Mouse (Mus musculus) hindbrain, postnatal 0 days (tissue): ENCODE data around the gene Zkscan7. TPM values are rescaled to one million over a fixed set of nuclear protein-coding genes. Genes with fewer than 3 reads are reported as not detected.

Experiments used
- ATAC-seq: fragments of 200-750 bp; cut with Nextera tagmentation; 2 replicates; pipeline ENCODE4 v1.8.0; 2017; ENCODE audit warnings: mild to moderate bottlenecking, moderate TSS enrichment, moderate library complexity
- DNase-seq: peaks from one replicate; pipeline ENCODE4 v3.0.0-alpha.2; 2015; ENCODE audit warnings: low spot score
- H3K27ac ChIP-seq: fragments of 300-500 bp; sonication (generic); 2 replicates; pipeline ENCODE4 v1.5.1; 2014; ENCODE audit warnings: mild to moderate bottlenecking
- H3K27me3 ChIP-seq: fragments of 300-500 bp; sonication (generic); 2 replicates; pipeline ENCODE4 v1.6.1; 2014; ENCODE audit warnings: low read length, mixed read lengths; ENCODE audit not compliant: insufficient read depth
- H3K36me3 ChIP-seq: fragments of 300-500 bp; sonication (generic); 2 replicates; pipeline ENCODE4 v1.6.1; 2014; ENCODE audit warnings: low read length, mixed read lengths; ENCODE audit not compliant: insufficient read depth
- H3K4me1 ChIP-seq: fragments of 300-500 bp; sonication (generic); 2 replicates; pipeline ENCODE4 v1.6.1; 2014; ENCODE audit warnings: antibody characterized with exemption, low read length, mixed read lengths; ENCODE audit not compliant: insufficient read depth
- H3K4me2 ChIP-seq: fragments of 300-500 bp; sonication (generic); 2 replicates; pipeline ENCODE4 v1.6.1; 2014; ENCODE audit warnings: low read depth, mild to moderate bottlenecking, low read length, moderate library complexity, mixed read lengths
- H3K4me3 ChIP-seq: fragments of 300-500 bp; sonication (generic); 2 replicates; pipeline ENCODE4 v1.5.1; 2014; ENCODE audit warnings: low read length
- H3K9ac ChIP-seq: fragments of 300-500 bp; sonication (generic); replicated peaks from 2 replicates; pipeline ENCODE4 v1.6.1; 2014; ENCODE audit warnings: mild to moderate bottlenecking, low read length, moderate library complexity, mixed read lengths
- H3K9me3 ChIP-seq: fragments of 300-500 bp; sonication (generic); 2 replicates; pipeline ENCODE4 v1.6.1; 2016; ENCODE audit warnings: low read length, mixed read lengths
- CTCF ChIP-seq: IDR thresholded peaks from 2 replicates; pipeline ENCODE4 v1.5.1; 2016; ENCODE audit warnings: antibody characterized with exemption, control low read depth, low read depth
- WGBS: fragments of 180-500 bp; shearing (Covaris S2); extraction: QIAGEN DNeasy Blood & Tissue Kit; methylation state at CpG from one replicate; pipeline ENCODE4 v1.1.7; 2014; 5-methylcytosine and 5-hydroxymethylcytosine counted together
- polyA plus RNA-seq: library from polyadenylated mRNA; unstranded; fragments of >200 nt; fragmentation: Nextera tagmentation; extraction: Ambion mirVana; gene quantifications from 2 replicates; pipeline ENCODE4 v1.2.1, GENCODE M21; 2015
- total RNA-seq: library from RNA; depleted of rRNA; stranded (reverse); fragments of >200 nt; gene quantifications from 2 replicates; pipeline ENCODE4 v1.2.3, GENCODE M21; 2014; rRNA removed

The Zkscan7 gene
- total and polyA plus RNA-seq, 2 experiments from 2014 or later, result 1.9 to 6.3 TPM

- 5% methylated on average over 54 of the region's 54 CpGs for WGBS
- H3K36me3 ChIP-seq, result 0 out of 2 replicates have a peak, but pooled peaks cover 8% of the 10 kb centered on the region
- H3K27me3 ChIP-seq, result no peaks in the 10 kb centered on the region
- DNase-seq, result peak; percentile 87
- no peak for TF ChIP-seq CTCF
- no peaks in the 10 kb centered on the region; the same call in 1 of the 2 replicates for H3K9me3 ChIP-seq
- H3K4me1 ChIP-seq, result no peaks in the 10 kb centered on the region; the same call in 1 of the 2 replicates
- peak; percentile 95 for ATAC-seq
- peak overlapping the region; percentile 63 for H3K9ac ChIP-seq
- H3K4me3 ChIP-seq, result peak overlapping the region; percentile 74
- peak overlapping the region; percentile 95 for H3K4me2 ChIP-seq
- peak overlapping the region; percentile 41; the same call in 1 of the 2 replicates for H3K27ac ChIP-seq
Observed at GRCm38 (mm10) chr9:122886372-122887179, 1.1 kb downstream of the Zkscan7 start.

GRCm38 (mm10) chr9:122901047-122901446 lies 15.6 kb downstream of the Zkscan7 start:
- Histone ChIP-seq H3K4me1 (peaks cover 4% of the 10 kb centered on the region; the same call in 1 of the 2 replicates), H3K9me3 (no peaks in the 10 kb centered on the region), H3K27me3 (no peaks in the 10 kb centered on the region), H3K36me3 (peaks cover under 1% of the 10 kb centered on the region; the same call in 1 of the 2 replicates), H3K4me3 (no peak overlapping the region), H3K4me2 (no peak overlapping the region), H3K9ac (no peak overlapping the region), H3K27ac (no peak overlapping the region)
- DNase-seq, result no peak
- ATAC-seq, result no peak
- no peak for TF ChIP-seq CTCF
- 96% methylated on average over 2 of the region's 2 CpGs for WGBS

GRCm38 (mm10) chr9:122902717-122903535 lies 17.4 kb downstream of the Zkscan7 start:
- no peaks in the 10 kb centered on the region for H3K9me3 ChIP-seq
- H3K4me2 ChIP-seq, result peak overlapping the region; percentile 78
- TF ChIP-seq CTCF, result no peak
- 13% methylated on average over 32 of the region's 32 CpGs for WGBS
- H3K4me1 ChIP-seq, result peaks cover 4% of the 10 kb centered on the region; the same call in 1 of the 2 replicates
- H3K27ac ChIP-seq, result peak overlapping the region; percentile 65
- DNase-seq (peak; percentile 89), ATAC-seq (peak; percentile 99)
- peak overlapping the region; percentile 61 for H3K9ac ChIP-seq
- no peaks in the 10 kb centered on the region for H3K36me3 ChIP-seq
- H3K4me3 ChIP-seq, result peak overlapping the region; percentile 47
- H3K27me3 ChIP-seq, result no peaks in the 10 kb centered on the region

- no peak for TF ChIP-seq CTCF
- H3K27me3 ChIP-seq, result no peaks in the 10 kb centered on the region
- peak overlapping the region; percentile 68 for H3K4me2 ChIP-seq
- H3K27ac ChIP-seq, result no peak overlapping the region
- H3K9ac ChIP-seq, result peak overlapping the region; percentile 86
- ATAC-seq (no peak), DNase-seq (no peak)
- 18% methylated on average over 3 of the region's 3 CpGs for WGBS
- no peaks in the 10 kb centered on the region for H3K9me3 ChIP-seq
- H3K36me3 ChIP-seq, result peaks cover 26% of the 10 kb centered on the region
- peak overlapping the region; percentile 80 for H3K4me3 ChIP-seq
- peaks cover 6% of the 10 kb centered on the region; the same call in 1 of the 2 replicates for H3K4me1 ChIP-seq
Observed at GRCm38 (mm10) chr9:122922436-122922835, 37.0 kb downstream of the Zkscan7 start.

- ATAC-seq (peak; percentile 99), DNase-seq (peak; percentile 93)
- H3K9me3 ChIP-seq, result no peaks in the 10 kb centered on the region
- H3K4me2 ChIP-seq, result peak within 1 kb of the TSS; percentile 68
- H3K9ac ChIP-seq, result peak within 1 kb of the TSS; percentile 86
- TF ChIP-seq CTCF, result peak; percentile 5; the same call in 1 of the 2 replicates
- peak within 1 kb of the TSS; percentile 80 for H3K4me3 ChIP-seq
- H3K36me3 ChIP-seq, result peaks cover 31% of the 10 kb centered on the region
- WGBS, result under 1% methylated on average over 43 of the region's 43 CpGs
- no peaks in the 10 kb centered on the region for H3K27me3 ChIP-seq
- H3K4me1 ChIP-seq, result peaks cover 6% of the 10 kb centered on the region; the same call in 1 of the 2 replicates
- H3K27ac ChIP-seq, result peak within 1 kb of the TSS; percentile 84
Observed at GRCm38 (mm10) chr9:122922936-122923381, 37.5 kb downstream of the Zkscan7 start, which contains the start of gene Zfp105. Gene Zfp105 (plus strand): TSS chr9:122923072.

GRCm38 (mm10) chr9:122928915-122929314 lies 43.4 kb downstream of the Zkscan7 start:
- Histone ChIP-seq H3K4me1 (peaks cover under 1% of the 10 kb centered on the region; the same call in 1 of the 2 replicates), H3K9ac (no peak overlapping the region), H3K9me3 (no peaks in the 10 kb centered on the region), H3K36me3 (peaks cover 63% of the 10 kb centered on the region), H3K4me2 (no peak overlapping the region), H3K27me3 (no peaks in the 10 kb centered on the region), H3K4me3 (no peak overlapping the region), H3K27ac (no peak overlapping the region)
- DNase-seq (no peak), ATAC-seq (no peak)
- no peak for TF ChIP-seq CTCF
- 98% methylated on average over 3 of the region's 3 CpGs for WGBS

Other genes starting within 250 kb of the Zkscan7 start
- gene Topaz1, start 138.3 kb upstream of the Zkscan7 start, total RNA-seq, result not detected in 2 replicates
- not detected in 2 replicates for gene Topaz1, start 138.3 kb upstream of the Zkscan7 start, polyA plus RNA-seq
- 8.4 and 13.5 TPM in 2 replicates for gene Tcaim, start 80.1 kb upstream of the Zkscan7 start, total RNA-seq
- 6.7 and 7.1 TPM in 2 replicates for gene Tcaim, start 80.1 kb upstream of the Zkscan7 start, polyA plus RNA-seq
- gene Gm35549, start 41.6 kb upstream of the Zkscan7 start, total RNA-seq, result not detected in 2 replicates
- 0.30 TPM in 1 of 2 replicates, not detected in the other for gene Gm35549, start 41.6 kb upstream of the Zkscan7 start, polyA plus RNA-seq
- 138 and 155 TPM in 2 replicates for gene Zfp445, start 19.7 kb upstream of the Zkscan7 start, total RNA-seq
- gene Zfp445, start 19.7 kb upstream of the Zkscan7 start, polyA plus RNA-seq, result 63.3 and 68.1 TPM in 2 replicates
- gene Zfp105, start 37.4 kb downstream of the Zkscan7 start, total RNA-seq, result 3.6 and 9.2 TPM in 2 replicates
- gene Zfp105, start 37.4 kb downstream of the Zkscan7 start, polyA plus RNA-seq, result 8.1 and 8.9 TPM in 2 replicates
- gene 1110059G10Rik, start 65.3 kb downstream of the Zkscan7 start, total RNA-seq, result 7.9 and 13.4 TPM in 2 replicates
- gene 1110059G10Rik, start 65.3 kb downstream of the Zkscan7 start, polyA plus RNA-seq, result 35.0 and 35.7 TPM in 2 replicates
- 26.6 and 30.0 TPM in 2 replicates for gene Kif15, start 65.4 kb downstream of the Zkscan7 start, total RNA-seq
- 13.5 and 13.8 TPM in 2 replicates for gene Kif15, start 65.4 kb downstream of the Zkscan7 start, polyA plus RNA-seq
- gene Tmem42, start 135.6 kb downstream of the Zkscan7 start, total RNA-seq, result 18.5 and 19.9 TPM in 2 replicates
- 30.6 and 31.5 TPM in 2 replicates for gene Tmem42, start 135.6 kb downstream of the Zkscan7 start, polyA plus RNA-seq
- gene Tgm4, start 149.0 kb downstream of the Zkscan7 start, total RNA-seq, result 0.10 TPM in 1 of 2 replicates, not detected in the other
- gene Tgm4, start 149.0 kb downstream of the Zkscan7 start, polyA plus RNA-seq, result 0.42 and 0.45 TPM in 2 replicates
- gene Zdhhc3, start 227.5 kb downstream of the Zkscan7 start, total RNA-seq, result 82.9 and 91.6 TPM in 2 replicates
- gene Zdhhc3, start 227.5 kb downstream of the Zkscan7 start, polyA plus RNA-seq, result 81.8 and 83.4 TPM in 2 replicates
- 25.9 and 31.3 TPM in 2 replicates for gene Exosc7, start 227.5 kb downstream of the Zkscan7 start, total RNA-seq
- 57.5 and 64.5 TPM in 2 replicates for gene Exosc7, start 227.5 kb downstream of the Zkscan7 start, polyA plus RNA-seq